Comparison of ENCODE assay signal across 8 mouse cellular contexts in the genomic region with DNA sequence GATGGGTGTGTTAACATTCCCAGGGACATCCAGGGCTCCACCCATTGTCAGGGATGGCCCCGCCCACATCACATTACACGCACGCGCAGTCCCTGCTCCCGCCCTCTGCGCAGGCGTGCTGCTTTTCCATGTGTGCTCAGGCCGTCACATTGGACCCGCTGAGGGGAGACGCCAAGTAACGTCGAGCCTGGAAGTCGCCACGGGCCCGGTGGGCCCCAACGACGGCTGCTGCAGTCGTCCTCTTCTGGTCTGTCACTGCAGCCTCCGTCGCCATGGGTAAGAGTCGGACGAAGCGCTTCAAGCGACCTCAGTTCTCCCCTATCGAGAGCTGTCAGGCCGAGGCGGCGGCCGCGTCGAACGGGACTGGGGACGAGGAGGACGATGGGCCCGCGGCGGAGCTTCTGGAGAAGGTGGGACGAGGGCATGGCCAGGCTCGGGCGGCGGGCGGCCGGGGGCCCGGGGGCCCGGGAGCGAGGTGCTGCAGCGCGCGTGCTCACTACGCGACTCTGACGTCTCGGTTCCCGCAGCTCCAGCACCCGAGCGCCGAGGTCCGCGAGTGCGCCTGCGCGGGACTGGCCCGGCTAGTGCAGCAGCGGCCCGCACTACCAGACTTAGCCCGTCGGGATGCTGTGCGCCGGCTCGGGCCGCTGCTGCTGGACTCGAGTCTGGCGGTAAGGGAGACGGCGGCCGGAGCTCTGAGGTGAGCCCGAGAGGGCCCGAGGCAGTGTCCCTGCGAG. TPM values are rescaled to one million over a fixed set of nuclear protein-coding genes. Genes with fewer than 3 reads are reported as not detected.
DNase-seq lines count a peak whose midpoint lies in the region; ATAC-seq and TF ChIP-seq lines count a peak whose summit lies in the region.

A gene (plus strand): TSS at position 108 of the 737 bp plus-strand sequence.

- no peak for TF ChIP-seq CTCF in G1E (IDR thresholded peaks at IDR 0.05; ENCODE audit: low read depth, low read length)
- TF ChIP-seq CTCF in forebrain, postnatal 0 days (IDR thresholded peaks at IDR 0.05; ENCODE audit: low read depth) = peak; percentile 38

- peaks cover 27% of the 10 kb centered on the region for H3K4me1 ChIP-seq in G1E (ENCODE audit: insufficient read depth, low read depth, low read length)
- H3K4me1 ChIP-seq in forebrain, postnatal 0 days (ENCODE audit: insufficient read depth) = peaks cover 12% of the 10 kb centered on the region
- H3K4me1 ChIP-seq in lung, embryonic 15.5 days = peaks cover 10% of the 10 kb centered on the region

- peak within 1 kb of the TSS; percentile 97 for H3K27ac ChIP-seq in forebrain, postnatal 0 days (ENCODE audit: low read depth, low read length)
- H3K27ac ChIP-seq in lung, embryonic 15.5 days = peak within 1 kb of the TSS; percentile 91

- peak; percentile 85 for ATAC-seq in G1E (ENCODE audit: extremely low read depth, insufficient number of reproducible peaks, low FRiP score, poor library complexity, severe bottlenecking)
- ATAC-seq in forebrain, postnatal 0 days = peak; percentile 98
- ATAC-seq in lung, embryonic 15.5 days (ENCODE audit: borderline replicate concordance, extremely low read depth, low FRiP score, low TSS enrichment) = peak; percentile 99

- peak within 1 kb of the TSS; percentile 93 for H3K9ac ChIP-seq in forebrain, postnatal 0 days
- peak within 1 kb of the TSS; percentile 70 for H3K9ac ChIP-seq in lung, embryonic 15.5 days

- no peaks in the 10 kb centered on the region for H3K9me3 ChIP-seq in G1E (replicated peaks)
- H3K9me3 ChIP-seq in forebrain, postnatal 0 days (ENCODE audit: low read length) = no peaks in the 10 kb centered on the region
- H3K9me3 ChIP-seq in lung, embryonic 15.5 days = no peaks in the 10 kb centered on the region

- DNase-seq in G1E (ENCODE audit: low spot score) = peak; percentile 93
- DNase-seq in cerebellum, adult 18-20 months = peak; percentile 94 to 96
- DNase-seq in forebrain, postnatal 0 days = peak; percentile 98
- peak; percentile 98 for DNase-seq in heart, postnatal 4 days
- peak; percentile 93 to 97 for DNase-seq in layer of hippocampus, adult 8-10 months (ENCODE audit: low spot score in 2 of 2)
- peak; percentile 90 for DNase-seq in ovary, adult 18-20 months (ENCODE audit: low spot score)
- peak; percentile 82 for DNase-seq in thymus, postnatal 0 days (ENCODE audit: low spot score)

- H3K36me3 ChIP-seq in G1E (replicated peaks) = peaks cover 72% of the 10 kb centered on the region
- peaks cover 40% of the 10 kb centered on the region for H3K36me3 ChIP-seq in forebrain, postnatal 0 days (ENCODE audit: insufficient read depth)
- peaks cover 61% of the 10 kb centered on the region for H3K36me3 ChIP-seq in lung, embryonic 15.5 days

- WGBS in forebrain, postnatal 0 days = 4% methylated on average over 75 of the region's 79 CpGs
- under 1% methylated on average over 79 of the region's 79 CpGs for WGBS in lung, embryonic 15.5 days

- H3K27me3 ChIP-seq in G1E (ENCODE audit: insufficient read depth, low read length) = no peaks in the 10 kb centered on the region
- H3K27me3 ChIP-seq in forebrain, postnatal 0 days (ENCODE audit: insufficient read depth, low read length) = no peaks in the 10 kb centered on the region
- H3K27me3 ChIP-seq in lung, embryonic 15.5 days = no peaks in the 10 kb centered on the region

- H3K4me3 ChIP-seq in G1E (ENCODE audit: low read depth, low read length) = peak within 1 kb of the TSS; percentile 81
- H3K4me3 ChIP-seq in forebrain, postnatal 0 days (ENCODE audit: low read depth, low read length) = peak within 1 kb of the TSS; percentile 100
- H3K4me3 ChIP-seq in lung, embryonic 15.5 days = peak within 1 kb of the TSS; percentile 87

- H3K4me2 ChIP-seq in forebrain, postnatal 0 days (ENCODE audit: low read depth) = peak within 1 kb of the TSS; percentile 76
- peak within 1 kb of the TSS; percentile 85 for H3K4me2 ChIP-seq in lung, embryonic 15.5 days

RNA-seq across cellular contexts. Expression of the gene that starts here (rescaled TPM):
- total RNA-seq in G1E (2014; fragmentation: Nextera tagmentation) (37.1 and 44.9 TPM in 2 replicates), G1E (2017) (33.6 and 44.5 TPM in 2 replicates)
- polyA plus RNA-seq in G1E (2012) = 12.9 and 13.4 TPM in 2 replicates
- 33.5 and 40.2 TPM in 2 replicates for total RNA-seq in forebrain, postnatal 0 days (2014; rRNA removed)
- 20.9 and 26.5 TPM in 2 replicates for polyA plus RNA-seq in forebrain, postnatal 0 days (2015; fragmentation: Nextera tagmentation; extraction: Ambion mirVana)
- total RNA-seq in heart, postnatal 4 days (2021) = 10 to 100 TPM; 24.0 to 24.6 TPM
- 10 to 100 TPM; 27.0 to 35.1 (median 31.1) TPM for total RNA-seq in layer of hippocampus, adult 8-10 months (2022)
- 42.2 and 42.6 TPM in 2 replicates for polyA plus RNA-seq in lung, embryonic 15.5 days (2015; fragmentation: Nextera tagmentation; extraction: Ambion mirVana)
- 29.7 and 33.6 TPM in 2 replicates for polyA plus RNA-seq in thymus, postnatal 0 days (2015; fragmentation: Nextera tagmentation; extraction: Ambion mirVana)

Comparison
In these comparisons a context has a peak if more than half of its experiments do, and no peak if none do; other contexts are left out.
1. Peak in every context shown above with its lines: DNase-seq, ATAC-seq, H3K4me3 ChIP-seq and H3K27ac ChIP-seq.